ENCODE assay signal across 17 mouse cellular contexts in genomic region chr16:18916064-18916463, GRCm38 (mm10). TPM values are rescaled to one million over a fixed set of nuclear protein-coding genes. Genes with fewer than 3 reads are reported as not detected.
A peak's percentile ranks its signal among the peaks of the same experiment; 100 is the strongest.
DNase-seq lines count a peak whose midpoint lies in the region; TF ChIP-seq lines count a peak whose summit lies in the region.
"Had no signal": no experiment of that assay in that cellular context is flagged by ENCODE, and none has a peak within 500 bp of the region (broad histone marks: within the 10 kb centered on the region; RNA-seq: fewer than 3 reads in every experiment).

No protein-coding gene starts in this region.

- dilution Hi-C loops in CH12.LX (cut with MboI; ENCODE audit: extremely low pct_ligation_motif_present, extremely low pct_unique_long_range_greater_than_20kb, low sequenced_read_pairs) = no loop called here

- no peak for TF ChIP-seq RAD21 in CH12.LX (IDR thresholded peaks at IDR 0.05; ENCODE audit: low read depth, low read length)

- intact Hi-C loops in heart, postnatal 36 days (cut with DNase I) = no loop called here

- peak; percentile 66 for TF ChIP-seq EP300 in CH12.LX (IDR thresholded peaks at IDR 0.05; ENCODE audit: low read length)

- peak; percentile 11 for DNase-seq in heart, embryonic 10.5 days (ENCODE audit: low spot score)
- no peak for DNase-seq in heart, postnatal 36 days
- peak; percentile 43 for DNase-seq in CH12.LX (ENCODE audit: extremely low read depth)
- no peak for DNase-seq in cerebellum, adult 2 months
- DNase-seq: adrenal gland, adult 2 months; adrenal gland, adult 8-10 months; adrenal gland, postnatal 10 days; adrenal gland, postnatal 14 days; adrenal gland, postnatal 25 days; adrenal gland, postnatal 36 days; B cell, adult 2 months; cerebellum, adult 11 months; cerebellum, adult 11-12 months; cerebellum, adult 18-20 months; cerebellum, adult 8-10 months had no signal

- no peak overlapping the region for H3K27ac ChIP-seq in heart, embryonic 10.5 days
- H3K27ac ChIP-seq in CH12.LX (ENCODE audit: insufficient read depth, low read depth) = no peak overlapping the region
- no peak overlapping the region for H3K27ac ChIP-seq in cerebellum, adult 2 months (ENCODE audit: insufficient read depth, low read length)

- H3K4me2 ChIP-seq in CH12.LX (ENCODE audit: insufficient read depth, low read depth, poor library complexity, severe bottlenecking) = no peak overlapping the region

- no peak for TF ChIP-seq POLR2A in CH12.LX (IDR thresholded peaks at IDR 0.05; ENCODE audit: low read depth, low read length)
- no peak for TF ChIP-seq POLR2A in cerebellum, adult 2 months (IDR thresholded peaks at IDR 0.05; ENCODE audit: borderline replicate concordance, insufficient read depth, low read length)

- in situ Hi-C loops in CH12.LX (cut with MboI; ENCODE audit: low pct_ligation_motif_present, low pct_unique_long_range_greater_than_20kb, low sequenced_read_pairs) = no loop called here

- no peak overlapping the region for H3K4me3 ChIP-seq in heart, embryonic 10.5 days
- no peak overlapping the region for H3K4me3 ChIP-seq in CH12.LX (replicated peaks in 1 of 3; ENCODE audit: low read depth in 2 of 3, low read length in 2 of 3, poor library complexity in 1 of 3)
- H3K4me3 ChIP-seq in cerebellum, adult 2 months (replicated peaks; ENCODE audit: insufficient read depth, low read depth, low read length) = no peak overlapping the region

- 92% methylated on average over 4 of the region's 4 CpGs for WGBS in heart, embryonic 10.5 days
- WGBS in cerebellum, adult 2 months = 96% methylated on average over 4 of the region's 4 CpGs

- no peaks in the 10 kb centered on the region for H3K27me3 ChIP-seq in heart, embryonic 10.5 days (ENCODE audit: insufficient read depth, poor library complexity, severe bottlenecking)
- no peaks in the 10 kb centered on the region for H3K27me3 ChIP-seq in CH12.LX (replicated peaks)
- H3K27me3 ChIP-seq in cerebellum, adult 2 months (ENCODE audit: control insufficient read depth, insufficient read depth, low read length) = no peaks in the 10 kb centered on the region
- H3K27me3 ChIP-seq: Patski had no signal

- H3K4me1 ChIP-seq in heart, embryonic 10.5 days = no peaks in the 10 kb centered on the region
- peaks cover 3 to 14% of the 10 kb centered on the region in 2 experiments; a peak in 3 of 4 replicates for H3K4me1 ChIP-seq in CH12.LX (ENCODE audit: control insufficient read depth in 1 of 2, insufficient read depth in 2 of 2)
- no peaks in the 10 kb centered on the region for H3K4me1 ChIP-seq in cerebellum, adult 2 months (ENCODE audit: control insufficient read depth, insufficient read depth, low read length)

- no peak for TF ChIP-seq CTCF in CH12.LX (conservative IDR thresholded peaks at IDR 0.05 in 1 of 2, IDR thresholded peaks at IDR 0.05 in 1 of 2; ENCODE audit: low read depth in 2 of 2, low read length in 2 of 2)
- TF ChIP-seq CTCF in cerebellum, adult 2 months (IDR thresholded peaks at IDR 0.05; ENCODE audit: borderline replicate concordance, insufficient read depth, low read depth, low read length) = no peak

- no peaks in the 10 kb centered on the region for H3K9me3 ChIP-seq in heart, embryonic 10.5 days
- peaks cover 5% of the 10 kb centered on the region for H3K9me3 ChIP-seq in CH12.LX (replicated peaks; ENCODE audit: low read length)
- H3K9me3 ChIP-seq: G1E had no signal

- no peaks in the 10 kb centered on the region for H3K79me2 ChIP-seq in CH12.LX (replicated peaks; ENCODE audit: control insufficient read depth, extremely low read depth, insufficient read depth, poor library complexity, severe bottlenecking)

- no peak overlapping the region for H3K9ac ChIP-seq in CH12.LX (ENCODE audit: insufficient read depth, low read depth)

- peaks cover 75% of the 10 kb centered on the region for H3K36me3 ChIP-seq in heart, embryonic 10.5 days
- peaks cover 72 to 90% of the 10 kb centered on the region in 2 experiments for H3K36me3 ChIP-seq in CH12.LX (replicated peaks in 1 of 2; ENCODE audit: control insufficient read depth in 1 of 2, insufficient read depth in 1 of 2, low read length in 1 of 2)

TF ChIP-seq in CH12.LX, 34 proteins besides CTCF, POLR2A, EP300 and RAD21:
- no peak for TF ChIP-seq SMC3 (IDR thresholded peaks at IDR 0.05; ENCODE audit: low read depth, low read length)
- TF ChIP-seq JUND (conservative IDR thresholded peaks at IDR 0.05; ENCODE audit: low read depth, low read length) = peak; percentile 92
- no peak for TF ChIP-seq NRF1 (IDR thresholded peaks at IDR 0.05; ENCODE audit: low read depth, low read length)
- no peak for TF ChIP-seq MAZ (IDR thresholded peaks at IDR 0.05; ENCODE audit: low read depth, low read length)
- peak; percentile 44; the same call in 1 of the 2 replicates for TF ChIP-seq MYC (IDR thresholded peaks at IDR 0.05; ENCODE audit: low read depth, low read length)
- peak; percentile 93 for TF ChIP-seq JUN (IDR thresholded peaks at IDR 0.05; ENCODE audit: insufficient read depth, low read depth, low read length)
- no peak for TF ChIP-seq CHD2 (IDR thresholded peaks at IDR 0.05; ENCODE audit: low read length)
- peak; percentile 23; the same call in 1 of the 2 replicates for TF ChIP-seq MAX (IDR thresholded peaks at IDR 0.05; ENCODE audit: low read length)
- no peak for TF ChIP-seq ZKSCAN1 (IDR thresholded peaks at IDR 0.05; ENCODE audit: borderline replicate concordance, low read depth, low read length)
- 0 out of 2 replicates have a peak, but pooled peaks have one; percentile 28 for TF ChIP-seq TCF12 (IDR thresholded peaks at IDR 0.05; ENCODE audit: low read depth, low read length)
- TF ChIP-seq E2F4 (IDR thresholded peaks at IDR 0.05; ENCODE audit: insufficient replicate concordance, low read depth, low read length) = no peak
- TF ChIP-seq POLR2AphosphoS2 (IDR thresholded peaks at IDR 0.05; ENCODE audit: low read depth, low read length) = no peak
- TF ChIP-seq SIN3A (IDR thresholded peaks at IDR 0.05; ENCODE audit: low read length) = no peak
- 0 out of 2 replicates have a peak, but pooled peaks have one; percentile 16 for TF ChIP-seq IRF4 (IDR thresholded peaks at IDR 0.05; ENCODE audit: low read depth, low read length)
- no peak for TF ChIP-seq CHD1 (IDR thresholded peaks at IDR 0.05; ENCODE audit: low read depth, low read length)
- TF ChIP-seq ELF1 (IDR thresholded peaks at IDR 0.05; ENCODE audit: low read depth, low read length) = no peak
- no peak for TF ChIP-seq NELFE (IDR thresholded peaks at IDR 0.05; ENCODE audit: low read depth, low read length)
- TF ChIP-seq ETS1 (conservative IDR thresholded peaks at IDR 0.05; ENCODE audit: low read depth, low read length) = no peak; the same call in 1 of the 2 replicates
- no peak for TF ChIP-seq MXI1 (IDR thresholded peaks at IDR 0.05; ENCODE audit: low read depth, low read length)
- no peak for TF ChIP-seq RCOR1 (conservative IDR thresholded peaks at IDR 0.05; ENCODE audit: low read depth, low read length)

RNA-seq across cellular contexts. Expression of gene Hira, which starts 39.2 kb away (rescaled TPM):
- 13.4 and 23.1 TPM in 2 replicates for polyA plus RNA-seq in heart, embryonic 10.5 days (2016; fragmentation: Nextera tagmentation; extraction: Ambion mirVana)
- 10 to 100 TPM; 20.0 to 24.9 TPM for total RNA-seq in heart, postnatal 36 days (2021)
- total RNA-seq in CH12.LX (2012; rRNA removed) = 45.8 and 56.1 TPM in 2 replicates
- 108 and 125 TPM in 2 replicates for total RNA-seq in CH12.LX (2014; rRNA removed)
- polyA plus RNA-seq in CH12.LX (2012; ENCODE audit: insufficient read length, low read depth) = 139 and 187 TPM in 2 replicates
- 64.4 and 64.7 TPM in 2 replicates for polyA plus RNA-seq in cerebellum, adult 2 months (2012; rRNA removed)

RNA-seq across cellular contexts. Expression of gene Mrpl40, which starts 39.4 kb away (rescaled TPM):
- polyA plus RNA-seq in heart, embryonic 10.5 days (2016; fragmentation: Nextera tagmentation; extraction: Ambion mirVana) = 123 and 138 TPM in 2 replicates
- total RNA-seq in heart, postnatal 36 days (2021) = 10 to 100 TPM; 55.4 to 59.0 TPM
- 115 and 159 TPM in 2 replicates for total RNA-seq in CH12.LX (2012; rRNA removed)
- total RNA-seq in CH12.LX (2014; rRNA removed) = 188 and 211 TPM in 2 replicates
- 171 and 182 TPM in 2 replicates for polyA plus RNA-seq in CH12.LX (2012; ENCODE audit: insufficient read length, low read depth)
- polyA plus RNA-seq in cerebellum, adult 2 months (2012; rRNA removed) = 35.7 and 37.6 TPM in 2 replicates

Comparison
In these comparisons a context has a peak if more than half of its experiments do, and no peak if none do; other contexts are left out.
1. DNase-seq: peak in heart, embryonic 10.5 days (single experiment) and CH12.LX (single experiment); none in heart, postnatal 36 days (0 of 2) and cerebellum, adult 2 months (0 of 2).